Mouse (Mus musculus) forebrain, embryonic 11.5 days (tissue): ENCODE measurements at regions not wholly inside any gene's neighbourhood (a gene's known extent, or its start where the extent isn't known, plus 50 kb on each side); places are given as distances from the start of the nearest gene placed in this dataset.

ENCODE experiments used
- ATAC-seq: fragments of 200-750 bp; cut with Nextera tagmentation; replicated peaks from 2 replicates; pipeline ENCODE4 v1.8.0; 2017; ENCODE audit warnings: moderate TSS enrichment; ENCODE audit not compliant: low FRiP score
- DNase-seq: peaks from one replicate; pipeline ENCODE4 v3.0.0-alpha.2; 2017; ENCODE audit warnings: low spot score
- H3K27ac ChIP-seq: fragments of 300-500 bp; sonication (generic); 2 replicates; pipeline ENCODE4 v1.5.1; 2014; ENCODE audit warnings: low read depth, low read length
- H3K27me3 ChIP-seq: fragments of 300-500 bp; sonication (generic); 2 replicates; pipeline ENCODE4 v1.6.1; 2014; ENCODE audit warnings: mild to moderate bottlenecking, low read length, mixed read lengths; ENCODE audit not compliant: control insufficient read depth, insufficient read depth
- H3K36me3 ChIP-seq: fragments of 300-500 bp; sonication (generic); 2 replicates; pipeline ENCODE4 v1.6.1; 2014; ENCODE audit warnings: mild to moderate bottlenecking, low read length, moderate library complexity, mixed read lengths; ENCODE audit not compliant: control insufficient read depth, insufficient read depth
- H3K4me1 ChIP-seq: fragments of 300-500 bp; sonication (generic); replicated peaks from 2 replicates; pipeline ENCODE4 v1.6.1; 2014; ENCODE audit warnings: low read length, mixed read lengths; ENCODE audit not compliant: control insufficient read depth, insufficient read depth
- H3K4me2 ChIP-seq: fragments of 300-500 bp; sonication (generic); 2 replicates; pipeline ENCODE4 v1.6.1; 2014; ENCODE audit warnings: low read depth, mild to moderate bottlenecking, low read length, moderate library complexity, mixed read lengths; ENCODE audit not compliant: severe bottlenecking
- H3K4me3 ChIP-seq: fragments of 300-500 bp; sonication (generic); 2 replicates; pipeline ENCODE4 v1.5.1; 2014; ENCODE audit warnings: low read depth, low read length
- H3K9ac ChIP-seq: fragments of 300-500 bp; sonication (generic); 2 replicates; pipeline ENCODE4 v1.6.1; 2014; ENCODE audit warnings: low read length
- H3K9me3 ChIP-seq: fragments of 300-500 bp; sonication (generic); 2 replicates; pipeline ENCODE4 v1.6.1; 2016; ENCODE audit warnings: low read length, mixed read lengths; ENCODE audit not compliant: control insufficient read depth
- WGBS: fragments of 180-500 bp; shearing (Covaris S2); extraction: QIAGEN DNeasy Blood & Tissue Kit; methylation state at CpG from one replicate; pipeline ENCODE4 v1.1.7; 2014; 5-methylcytosine and 5-hydroxymethylcytosine counted together

DNA sequence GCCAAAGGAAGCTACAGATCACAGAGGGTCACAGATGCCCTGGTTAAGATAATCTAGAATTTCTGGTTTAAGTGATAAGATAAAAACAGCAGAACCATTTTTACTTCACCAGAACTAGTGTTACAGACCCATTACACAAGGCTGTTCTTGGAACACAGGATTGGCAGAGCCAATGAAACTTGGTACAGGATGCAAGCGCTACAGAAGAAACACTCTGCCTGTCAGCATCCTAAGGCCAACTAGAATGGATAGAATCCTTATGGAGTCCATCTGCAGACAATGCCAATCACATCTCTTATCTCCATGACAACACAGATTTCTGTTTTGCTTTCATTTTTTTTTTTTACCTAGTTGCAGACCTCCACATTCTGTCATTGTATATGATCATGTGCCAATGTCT is 759.4 kb upstream of the Stxbp6 start:
- Histone ChIP-seq H3K4me3 (no peak overlapping the region), H3K27ac (no peak overlapping the region), H3K4me2 (no peak overlapping the region), H3K4me1 (0 out of 2 replicates have a peak, but pooled peaks cover 4% of the 10 kb centered on the region), H3K36me3 (no peaks in the 10 kb centered on the region), H3K9me3 (no peaks in the 10 kb centered on the region), H3K27me3 (no peaks in the 10 kb centered on the region), H3K9ac (no peak overlapping the region)
- WGBS = 95% methylated on average over 1 of the region's 1 CpGs
- DNase-seq (no peak), ATAC-seq (no peak)

DNA sequence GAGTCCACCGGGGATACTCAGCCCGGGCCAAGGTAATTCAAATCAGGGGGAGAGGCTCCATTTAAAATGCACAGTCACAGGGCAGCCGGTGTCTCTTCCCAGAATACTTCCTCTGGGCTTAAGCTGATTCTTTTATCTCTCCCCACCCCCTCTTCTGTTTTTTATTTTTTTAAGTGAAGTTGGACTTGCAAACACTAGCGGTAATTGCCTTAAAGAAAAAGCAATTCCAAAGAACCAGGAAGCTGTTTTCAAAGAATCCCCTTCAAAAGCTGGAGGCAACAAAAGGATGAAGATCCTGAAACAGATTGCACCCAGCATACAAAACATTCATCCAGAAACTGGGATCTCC is 758.9 kb upstream of the Stxbp6 start:
- Histone ChIP-seq H3K4me3 (no peak overlapping the region), H3K27ac (no peak overlapping the region), H3K4me2 (no peak overlapping the region), H3K9ac (no peak overlapping the region), H3K4me1 (0 out of 2 replicates have a peak, but pooled peaks cover 4% of the 10 kb centered on the region), H3K9me3 (no peaks in the 10 kb centered on the region), H3K27me3 (no peaks in the 10 kb centered on the region), H3K36me3 (no peaks in the 10 kb centered on the region)
- no peak; the same call in 1 of the 2 replicates for ATAC-seq
- 6% methylated on average over 4 of the region's 4 CpGs for WGBS
- no peak for DNase-seq

DNA sequence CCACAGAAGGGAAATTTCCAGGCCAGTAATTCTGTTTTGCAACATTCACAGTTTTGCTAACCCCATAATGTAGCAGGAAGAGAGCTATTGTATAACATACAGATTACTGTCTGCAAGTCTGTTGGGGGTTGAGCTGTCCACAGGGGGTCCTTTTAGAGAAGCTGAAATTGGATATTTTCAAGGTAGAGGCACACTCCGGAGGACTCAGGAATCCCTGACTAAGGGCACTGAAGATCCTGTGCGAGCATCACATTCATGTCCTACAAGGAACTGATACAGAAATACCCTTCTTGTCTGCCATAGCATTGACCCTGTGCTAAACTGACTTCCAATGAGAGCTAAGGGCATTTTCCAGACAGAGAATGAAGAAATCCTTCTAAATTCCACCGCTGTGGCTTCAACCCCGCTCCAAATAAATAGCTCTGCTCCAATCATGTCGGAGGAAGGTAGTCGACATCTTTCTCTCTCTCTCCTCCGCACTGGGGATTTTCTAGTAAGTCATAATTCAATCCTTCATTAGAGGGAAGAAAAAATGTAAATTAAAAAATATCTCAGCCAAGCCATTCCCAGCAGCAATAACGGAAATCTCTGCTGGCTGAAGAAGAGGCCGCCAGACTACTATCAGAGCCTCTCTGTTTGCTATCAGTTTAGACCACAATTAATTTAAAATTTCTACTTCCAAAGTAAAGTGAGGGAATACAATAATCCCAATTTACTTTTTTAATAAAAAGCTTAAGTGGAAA is 758.3 kb upstream of the Stxbp6 start:
- H3K9me3 ChIP-seq = no peaks in the 10 kb centered on the region
- H3K36me3 ChIP-seq = no peaks in the 10 kb centered on the region
- no peak overlapping the region for H3K9ac ChIP-seq
- DNase-seq (no peak), ATAC-seq (0 out of 2 replicates have a peak, but pooled peaks have one; percentile 33)
- H3K27ac ChIP-seq = no peak overlapping the region
- WGBS = 44% methylated on average over 9 of the region's 9 CpGs
- H3K4me3 ChIP-seq = no peak overlapping the region
- no peaks in the 10 kb centered on the region for H3K27me3 ChIP-seq
- 0 out of 2 replicates have a peak, but pooled peaks cover 4% of the 10 kb centered on the region for H3K4me1 ChIP-seq
- no peak overlapping the region for H3K4me2 ChIP-seq

DNA sequence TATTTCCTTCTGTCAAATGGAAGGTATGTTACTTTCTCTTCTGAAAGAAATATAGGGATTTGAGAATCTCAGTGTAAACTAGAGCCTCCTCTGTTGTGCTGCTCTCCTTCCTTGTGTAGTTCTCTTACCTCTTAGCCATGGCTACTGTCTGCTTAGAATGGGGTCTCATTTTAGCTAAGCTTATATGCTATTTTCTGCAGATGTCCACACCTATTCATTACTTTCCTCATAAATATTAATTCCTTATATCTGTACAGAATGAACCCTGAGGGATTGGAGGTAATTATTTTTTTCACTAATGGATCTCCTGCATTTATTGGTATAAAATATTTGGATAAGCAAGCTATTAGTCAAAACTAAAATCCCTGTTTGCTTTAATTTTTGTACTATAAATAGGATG is 750.4 kb upstream of the Stxbp6 start:
- no peak for ATAC-seq
- no peak overlapping the region for H3K4me2 ChIP-seq
- no peak overlapping the region for H3K9ac ChIP-seq
- no peaks in the 10 kb centered on the region for H3K27me3 ChIP-seq
- no peaks in the 10 kb centered on the region for H3K4me1 ChIP-seq
- H3K36me3 ChIP-seq = no peaks in the 10 kb centered on the region
- H3K4me3 ChIP-seq = no peak overlapping the region
- H3K9me3 ChIP-seq = no peaks in the 10 kb centered on the region
- DNase-seq = no peak
- no peak overlapping the region for H3K27ac ChIP-seq
